Mouse (Mus musculus) testis, adult 2 months (tissue): ENCODE measurements around the gene Fchsd2.

Experiments
- CTCF ChIP-seq: fragments of 200-500 bp; IDR thresholded peaks from 2 replicates; pipeline ENCODE4 v1.5.1; 2012; ENCODE audit warnings: low read depth, mild to moderate bottlenecking, inconsistent platforms, low read length, moderate library complexity; ENCODE audit not compliant: control insufficient read depth, insufficient read depth, insufficient replicate concordance
- POLR2A ChIP-seq: fragments of 200-500 bp; IDR thresholded peaks from 2 replicates; pipeline ENCODE4 v1.6.1; 2012; ENCODE audit warnings: low read depth, mild to moderate bottlenecking, inconsistent platforms, low read length, moderate library complexity; ENCODE audit not compliant: control insufficient read depth

GRCm38 (mm10) chr7:101253071-101253470 is 160.4 kb downstream of the Fchsd2 start:
- TF ChIP-seq CTCF (no peak), POLR2A (no peak)
